Mouse (Mus musculus) hindbrain, postnatal 0 days (tissue): ENCODE measurements around the gene Erc1. TPM values are rescaled to one million over a fixed set of nuclear protein-coding genes. Genes with fewer than 3 reads are reported as not detected.

Experiments used
- ATAC-seq: fragments of 200-750 bp; cut with Nextera tagmentation; 2 replicates; pipeline ENCODE4 v1.8.0; 2017; ENCODE audit warnings: mild to moderate bottlenecking, moderate TSS enrichment, moderate library complexity
- DNase-seq: peaks from one replicate; pipeline ENCODE4 v3.0.0-alpha.2; 2015; ENCODE audit warnings: low spot score
- H3K27ac ChIP-seq: fragments of 300-500 bp; sonication (generic); 2 replicates; pipeline ENCODE4 v1.5.1; 2014; ENCODE audit warnings: mild to moderate bottlenecking
- H3K27me3 ChIP-seq: fragments of 300-500 bp; sonication (generic); 2 replicates; pipeline ENCODE4 v1.6.1; 2014; ENCODE audit warnings: low read length, mixed read lengths; ENCODE audit not compliant: insufficient read depth
- H3K36me3 ChIP-seq: fragments of 300-500 bp; sonication (generic); 2 replicates; pipeline ENCODE4 v1.6.1; 2014; ENCODE audit warnings: low read length, mixed read lengths; ENCODE audit not compliant: insufficient read depth
- H3K4me1 ChIP-seq: fragments of 300-500 bp; sonication (generic); 2 replicates; pipeline ENCODE4 v1.6.1; 2014; ENCODE audit warnings: antibody characterized with exemption, low read length, mixed read lengths; ENCODE audit not compliant: insufficient read depth
- H3K4me2 ChIP-seq: fragments of 300-500 bp; sonication (generic); 2 replicates; pipeline ENCODE4 v1.6.1; 2014; ENCODE audit warnings: low read depth, mild to moderate bottlenecking, low read length, moderate library complexity, mixed read lengths
- H3K4me3 ChIP-seq: fragments of 300-500 bp; sonication (generic); 2 replicates; pipeline ENCODE4 v1.5.1; 2014; ENCODE audit warnings: low read length
- H3K9ac ChIP-seq: fragments of 300-500 bp; sonication (generic); replicated peaks from 2 replicates; pipeline ENCODE4 v1.6.1; 2014; ENCODE audit warnings: mild to moderate bottlenecking, low read length, moderate library complexity, mixed read lengths
- H3K9me3 ChIP-seq: fragments of 300-500 bp; sonication (generic); 2 replicates; pipeline ENCODE4 v1.6.1; 2016; ENCODE audit warnings: low read length, mixed read lengths
- CTCF ChIP-seq: IDR thresholded peaks from 2 replicates; pipeline ENCODE4 v1.5.1; 2016; ENCODE audit warnings: antibody characterized with exemption, control low read depth, low read depth
- WGBS: fragments of 180-500 bp; shearing (Covaris S2); extraction: QIAGEN DNeasy Blood & Tissue Kit; methylation state at CpG from one replicate; pipeline ENCODE4 v1.1.7; 2014; 5-methylcytosine and 5-hydroxymethylcytosine counted together
- polyA plus RNA-seq: library from polyadenylated mRNA; unstranded; fragments of >200 nt; fragmentation: Nextera tagmentation; extraction: Ambion mirVana; gene quantifications from 2 replicates; pipeline ENCODE4 v1.2.1, GENCODE M21; 2015
- total RNA-seq: library from RNA; depleted of rRNA; stranded (reverse); fragments of >200 nt; gene quantifications from 2 replicates; pipeline ENCODE4 v1.2.3, GENCODE M21; 2014

Gene Erc1
- total and polyA plus RNA-seq, 2 experiments from 2014 or later = 51.4 to 73.6 TPM

- TF ChIP-seq CTCF = no peak
- Histone ChIP-seq H3K4me1 (no peaks in the 10 kb centered on the region), H3K4me3 (no peak overlapping the region), H3K4me2 (no peak overlapping the region), H3K27me3 (no peaks in the 10 kb centered on the region), H3K27ac (no peak overlapping the region), H3K9me3 (no peaks in the 10 kb centered on the region), H3K36me3 (no peaks in the 10 kb centered on the region; the same call in 1 of the 2 replicates), H3K9ac (no peak overlapping the region)
- no peak for DNase-seq
- WGBS = 75% methylated on average over 1 of the region's 1 CpGs
- no peak for ATAC-seq
These were observed 263.9 kb downstream of the Erc1 start for GRCm38 (mm10) chr6:119584061-119584460.

GRCm38 (mm10) chr6:119583165-119583564 lies 264.8 kb downstream of the Erc1 start:
- WGBS = 96% methylated on average over 5 of the region's 5 CpGs
- H3K4me3 ChIP-seq = no peak overlapping the region
- no peaks in the 10 kb centered on the region; the same call in 1 of the 2 replicates for H3K36me3 ChIP-seq
- DNase-seq = no peak
- no peaks in the 10 kb centered on the region for H3K4me1 ChIP-seq
- H3K27me3 ChIP-seq = no peaks in the 10 kb centered on the region
- no peak overlapping the region for H3K27ac ChIP-seq
- H3K9me3 ChIP-seq = no peaks in the 10 kb centered on the region
- ATAC-seq = no peak
- H3K9ac ChIP-seq = no peak overlapping the region
- TF ChIP-seq CTCF = no peak
- no peak overlapping the region for H3K4me2 ChIP-seq

- 93% methylated on average over 4 of the region's 4 CpGs for WGBS
- H3K9ac ChIP-seq = no peak overlapping the region
- H3K9me3 ChIP-seq = no peaks in the 10 kb centered on the region
- no peak overlapping the region for H3K27ac ChIP-seq
- DNase-seq (no peak), ATAC-seq (no peak)
- no peak for TF ChIP-seq CTCF
- H3K4me1 ChIP-seq = no peaks in the 10 kb centered on the region
- no peak overlapping the region for H3K4me2 ChIP-seq
- peaks cover 15% of the 10 kb centered on the region; the same call in 1 of the 2 replicates for H3K36me3 ChIP-seq
- H3K4me3 ChIP-seq = no peak overlapping the region
- no peaks in the 10 kb centered on the region for H3K27me3 ChIP-seq
These were observed 271.3 kb downstream of the Erc1 start for GRCm38 (mm10) chr6:119576706-119577105.

GRCm38 (mm10) chr6:119575331-119575730 lies 272.6 kb downstream of the Erc1 start:
- DNase-seq = no peak
- ATAC-seq = no peak
- H3K4me1 ChIP-seq = no peaks in the 10 kb centered on the region
- no peak for TF ChIP-seq CTCF
- no peak overlapping the region for H3K4me3 ChIP-seq
- H3K36me3 ChIP-seq = peaks cover 18% of the 10 kb centered on the region; the same call in 1 of the 2 replicates
- no peak overlapping the region for H3K4me2 ChIP-seq
- WGBS = 96% methylated on average over 12 of the region's 12 CpGs
- H3K9me3 ChIP-seq = no peaks in the 10 kb centered on the region
- H3K27ac ChIP-seq = no peak overlapping the region
- H3K27me3 ChIP-seq = no peaks in the 10 kb centered on the region
- H3K9ac ChIP-seq = no peak overlapping the region

GRCm38 (mm10) chr6:119572296-119572695 lies 275.7 kb downstream of the Erc1 start:
- DNase-seq (peak; percentile 30), ATAC-seq (no peak)
- no peak for TF ChIP-seq CTCF
- WGBS = 43% methylated on average over 7 of the region's 7 CpGs
- H3K36me3 ChIP-seq = peaks cover 18% of the 10 kb centered on the region; the same call in 1 of the 2 replicates
- H3K4me2 ChIP-seq = no peak overlapping the region
- no peak overlapping the region for H3K4me3 ChIP-seq
- H3K9me3 ChIP-seq = no peaks in the 10 kb centered on the region
- no peaks in the 10 kb centered on the region for H3K27me3 ChIP-seq
- H3K9ac ChIP-seq = no peak overlapping the region
- no peak overlapping the region for H3K27ac ChIP-seq
- no peaks in the 10 kb centered on the region for H3K4me1 ChIP-seq

- TF ChIP-seq CTCF = no peak
- 88% methylated on average over 4 of the region's 4 CpGs for WGBS
- DNase-seq (no peak), ATAC-seq (no peak)
- Histone ChIP-seq H3K27me3 (no peaks in the 10 kb centered on the region), H3K9me3 (no peaks in the 10 kb centered on the region), H3K4me3 (no peak overlapping the region), H3K27ac (no peak overlapping the region), H3K9ac (no peak overlapping the region), H3K4me2 (no peak overlapping the region), H3K36me3 (peaks cover 18% of the 10 kb centered on the region; the same call in 1 of the 2 replicates), H3K4me1 (no peaks in the 10 kb centered on the region)
These were observed 277.2 kb downstream of the Erc1 start for GRCm38 (mm10) chr6:119570797-119571196.

GRCm38 (mm10) chr6:119568339-119568738 lies 279.6 kb downstream of the Erc1 start:
- Histone ChIP-seq H3K4me3 (no peak overlapping the region), H3K4me1 (no peaks in the 10 kb centered on the region), H3K9me3 (no peaks in the 10 kb centered on the region), H3K36me3 (peaks cover 8% of the 10 kb centered on the region; the same call in 1 of the 2 replicates), H3K27me3 (no peaks in the 10 kb centered on the region), H3K9ac (no peak overlapping the region), H3K27ac (no peak overlapping the region), H3K4me2 (no peak overlapping the region)
- no peak for ATAC-seq
- no peak for TF ChIP-seq CTCF
- no peak for DNase-seq
- 90% methylated on average over 2 of the region's 2 CpGs for whole genome bisulfite sequencing
